Mouse (Mus musculus) CH12F3 (cell line): ENCODE data around the gene Muc2.
"Not testable (repeated sequence)": the region's sequence is repeated elsewhere in the genome, so short reads cannot be mapped to it uniquely, and the experiment has no call there.

Experiments used
- in situ Hi-C: fragments of 300-500 bp; cut with MboI; formaldehyde crosslinking; loops from 2 replicates; pipeline ENCODE4 v1.14.3; 2020; ENCODE audit warnings: low sequenced_read_pairs

The Muc2 gene

DNA sequence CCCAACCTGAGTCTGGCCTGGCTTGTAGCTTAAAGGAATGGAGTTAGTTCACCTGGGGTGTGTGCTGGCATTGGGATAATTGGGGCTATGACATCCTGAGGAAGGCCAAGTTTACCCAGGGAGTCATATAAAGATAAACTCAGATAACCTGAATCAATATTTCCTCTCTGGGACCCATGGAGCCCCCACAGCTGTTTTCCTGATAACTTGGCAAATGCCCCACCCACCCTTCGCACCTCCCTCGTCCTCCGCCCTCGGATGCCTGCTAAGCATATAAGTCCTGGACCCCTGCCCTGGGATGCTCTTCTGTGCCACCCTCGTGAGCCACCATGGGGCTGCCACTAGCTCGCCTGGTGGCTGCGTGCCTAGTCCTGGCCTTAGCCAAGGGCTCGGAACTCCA is at the start of gene Muc2:
Muc2 (plus strand) TSS at position 301 of the 400 bp plus-strand sequence.
- in situ Hi-C loops: no loop called here

GRCm38 (mm10) chr7:141642375-141642774 is 47.8 kb upstream of the Muc2 start:
- in situ Hi-C loops: no loop called here

- in situ Hi-C loops: no loop called here
Observed at GRCm38 (mm10) chr7:141643160-141643559, 47.0 kb upstream of the Muc2 start.

- in situ Hi-C loops: no loop called here
Observed at GRCm38 (mm10) chr7:141647083-141647482, 43.1 kb upstream of the Muc2 start.

- in situ Hi-C loops: no loop called here
Observed at GRCm38 (mm10) chr7:141647815-141648214, 42.3 kb upstream of the Muc2 start.

GRCm38 (mm10) chr7:141652191-141652590 is 37.9 kb upstream of the Muc2 start:
- in situ Hi-C loops: no loop called here

DNA sequence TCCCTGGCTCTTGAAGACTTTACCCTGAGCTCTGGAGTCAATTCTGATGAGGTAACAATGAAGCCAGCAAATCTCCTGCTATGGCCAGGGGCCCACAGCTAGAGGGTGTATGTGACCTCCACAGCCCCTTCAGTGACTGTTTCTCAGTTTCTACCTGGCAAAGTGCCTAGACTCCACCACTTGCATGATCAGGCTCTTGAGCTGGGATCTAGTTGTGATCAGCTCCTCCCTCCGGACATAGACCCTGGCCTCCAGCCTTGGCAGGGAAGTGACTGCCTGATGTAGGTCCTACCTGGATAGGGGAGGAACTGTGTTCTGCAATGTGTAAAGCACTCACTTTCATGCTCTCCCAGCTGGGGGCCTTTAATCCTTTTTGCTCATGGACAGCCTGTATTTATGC is 29.8 kb upstream of the Muc2 start:
- in situ Hi-C loops: no loop called here

DNA sequence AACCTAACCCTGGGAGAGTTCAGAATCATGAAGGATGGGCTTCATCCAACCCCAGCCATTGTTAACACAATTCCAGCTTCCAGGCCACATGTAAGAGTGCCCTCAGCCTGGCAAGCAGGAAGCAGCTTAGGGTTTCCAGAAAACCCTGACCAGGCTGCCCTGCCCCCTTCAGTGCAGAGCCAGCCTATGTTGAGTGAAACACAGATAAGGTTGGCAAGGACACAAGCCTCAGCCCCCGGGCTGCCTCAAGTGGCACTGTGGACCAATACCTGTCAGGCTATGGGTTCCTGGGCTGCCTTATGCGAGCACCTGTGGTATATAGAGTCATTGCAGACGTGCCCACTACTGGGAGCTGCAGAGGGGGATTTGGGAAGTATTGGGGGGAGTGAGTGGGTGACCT is 28.7 kb upstream of the Muc2 start:
- in situ Hi-C loops: no loop called here

- in situ Hi-C loops: no loop called here
Observed at GRCm38 (mm10) chr7:141662223-141662622, 27.9 kb upstream of the Muc2 start.

DNA sequence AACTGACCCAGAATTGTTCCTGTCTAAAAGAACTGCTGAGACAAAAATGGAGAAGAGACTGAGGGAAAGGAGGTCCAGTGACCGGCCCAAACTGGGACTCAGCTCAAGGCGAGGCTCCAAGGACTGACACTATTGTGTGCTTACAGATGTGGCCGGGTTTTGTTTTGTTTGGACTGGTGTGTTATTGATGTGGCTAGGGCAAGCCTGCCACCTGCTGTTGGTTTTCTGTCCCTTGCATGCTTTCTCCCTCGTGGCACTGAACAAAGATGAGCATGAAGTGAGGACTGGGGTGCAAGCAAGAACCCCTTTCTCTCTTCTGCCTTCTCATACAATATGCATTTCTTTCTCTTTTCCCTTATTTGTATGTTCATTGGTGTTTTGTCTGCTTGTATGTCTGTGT is 23.9 kb upstream of the Muc2 start:
- in situ Hi-C loops: no loop called here

DNA sequence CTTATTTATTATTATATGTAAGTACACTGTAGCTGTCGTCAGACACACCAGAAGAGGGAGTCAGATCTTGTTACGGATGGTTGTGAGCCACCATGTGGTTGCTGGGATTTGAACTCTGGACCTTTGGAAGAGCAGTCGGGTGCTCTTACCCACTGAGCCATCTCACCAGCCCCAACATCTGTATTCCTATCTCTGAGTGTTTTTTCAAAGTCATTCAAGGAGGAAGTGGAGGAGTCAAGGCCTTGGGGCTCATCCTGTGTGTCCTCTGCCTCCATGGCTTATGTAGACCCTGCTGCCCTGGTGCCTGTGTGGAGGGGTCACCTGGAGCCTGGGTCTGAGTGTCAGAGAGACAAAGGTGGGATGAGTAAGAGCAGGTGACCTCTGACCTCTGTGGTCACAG is 21.0 kb upstream of the Muc2 start:
- in situ Hi-C loops: not testable (repeated sequence)

GRCm38 (mm10) chr7:141670999-141671398 is 19.1 kb upstream of the Muc2 start:
- in situ Hi-C loops: no loop called here

GRCm38 (mm10) chr7:141671626-141672291 is 18.4 kb upstream of the Muc2 start:
- in situ Hi-C loops: no loop called here

- in situ Hi-C loops: no loop called here
Observed at GRCm38 (mm10) chr7:141678922-141679321, 11.2 kb upstream of the Muc2 start.

GRCm38 (mm10) chr7:141687330-141687729 is 2.8 kb upstream of the Muc2 start:
- in situ Hi-C loops: no loop called here

DNA sequence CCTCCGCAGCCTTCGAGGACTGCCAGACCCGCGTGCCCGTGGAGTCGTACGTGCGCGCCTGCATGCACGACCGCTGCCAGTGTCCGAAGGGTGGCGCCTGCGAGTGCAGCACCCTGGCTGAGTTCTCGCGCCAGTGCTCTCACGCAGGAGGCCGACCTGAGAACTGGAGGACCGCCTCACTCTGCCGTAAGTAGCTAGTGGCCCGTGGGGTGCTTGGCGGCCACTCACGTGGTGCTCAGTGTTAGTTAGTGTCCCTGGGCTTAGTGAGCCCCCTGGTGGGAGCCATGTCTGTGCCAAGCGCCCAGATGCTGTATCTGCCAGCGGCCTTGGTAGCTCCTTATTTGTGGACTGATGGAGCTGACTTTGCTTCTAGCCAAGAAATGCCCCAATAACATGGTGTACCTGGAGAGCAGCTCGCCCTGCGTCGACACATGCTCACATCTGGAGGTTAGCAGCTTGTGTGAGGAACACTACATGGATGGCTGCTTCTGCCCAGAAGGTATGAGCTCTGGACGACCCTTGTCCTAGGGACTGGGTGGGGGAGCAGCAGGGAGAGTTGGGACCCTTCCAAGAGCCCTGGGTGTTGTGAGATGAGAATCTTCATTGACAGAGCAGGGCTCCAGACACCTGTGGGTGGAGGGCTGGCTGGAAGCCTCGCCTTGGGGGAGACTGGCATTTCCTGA is 3.6 kb downstream of the Muc2 start:
- in situ Hi-C loops: no loop called here

- in situ Hi-C loops: no loop called here
Observed at GRCm38 (mm10) chr7:141694274-141694639, 4.1 kb downstream of the Muc2 start.

- in situ Hi-C loops: no loop called here
Observed at GRCm38 (mm10) chr7:141696538-141696937, 6.4 kb downstream of the Muc2 start.

DNA sequence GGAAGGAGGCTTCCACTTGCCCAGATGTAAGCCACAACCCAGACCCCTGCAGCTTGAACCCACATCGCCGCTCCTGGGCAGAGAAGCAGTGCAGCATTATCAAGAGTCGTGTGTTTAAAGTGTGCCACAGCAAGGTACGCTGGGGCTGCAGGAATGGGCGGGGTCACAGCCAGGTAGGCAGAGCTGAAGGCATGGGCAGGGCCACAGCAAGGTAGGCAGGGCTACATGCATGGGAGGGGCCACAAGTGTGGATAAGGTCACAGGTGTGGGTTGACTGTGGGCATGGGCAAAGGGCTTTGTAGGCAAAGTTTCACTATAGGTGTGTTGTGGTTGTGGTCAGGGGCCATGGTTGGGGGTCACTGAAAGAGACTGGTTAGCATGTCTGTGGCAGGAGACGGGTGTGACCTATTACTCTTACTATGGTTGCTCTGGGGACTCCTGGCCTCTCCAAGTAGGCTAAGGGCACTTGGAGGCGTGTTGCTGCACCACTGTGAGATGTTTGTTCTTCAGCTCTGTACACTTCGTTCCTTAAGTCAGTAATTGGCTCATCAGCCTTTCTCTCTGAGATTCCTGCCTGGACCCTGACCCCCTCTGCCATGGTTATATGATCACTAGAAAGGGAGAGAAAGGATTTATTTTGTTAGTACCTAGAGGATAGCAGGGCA is 9.5 kb downstream of the Muc2 start:
- in situ Hi-C loops: no loop called here

DNA sequence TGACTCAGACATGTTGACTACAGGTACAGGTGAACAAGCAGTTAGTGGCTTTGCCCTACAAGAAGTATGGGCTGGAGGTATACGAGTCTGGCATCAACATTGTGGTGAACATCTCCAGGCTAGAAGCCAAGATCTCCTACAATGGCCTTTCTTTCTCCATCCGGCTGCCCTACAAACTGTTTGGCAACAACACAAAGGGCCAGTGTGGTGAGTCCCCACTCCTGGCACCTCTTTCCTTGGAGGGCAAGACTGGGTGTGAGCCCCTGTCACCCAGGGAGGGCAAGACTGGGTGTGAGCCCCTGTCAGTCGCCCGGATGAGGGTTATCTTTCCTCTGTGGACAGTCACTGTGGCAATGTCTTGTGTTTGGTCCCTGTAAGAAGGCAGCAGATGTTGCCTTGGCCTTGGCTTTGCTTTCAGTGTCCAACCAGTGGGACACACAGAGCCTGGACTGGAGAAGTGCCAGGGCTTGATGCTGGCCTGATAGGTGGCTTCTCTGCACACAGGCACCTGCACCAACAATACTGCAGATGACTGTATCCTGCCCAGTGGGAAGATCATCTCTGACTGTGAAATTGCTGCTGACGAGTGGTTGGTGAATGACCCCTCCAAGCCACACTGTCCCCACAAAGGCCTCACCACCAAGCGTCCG is 57.4 kb downstream of the Muc2 start:
- in situ Hi-C loops: no loop called here

- in situ Hi-C loops: loop anchor here (25.0 kb wide), 1 partner anchor 185 kb away; the partner anchor contains the start of gene Brsk2
Observed at GRCm38 (mm10) chr7:141752513-141752912, 62.4 kb downstream of the Muc2 start.
